Mouse (Mus musculus) cortical plate, adult 2 months (tissue): ENCODE results near the gene Trim15. TPM values are rescaled to one million over a fixed set of nuclear protein-coding genes. Genes with fewer than 3 reads are reported as not detected.
"Not testable (repeated sequence)": the region's sequence is repeated elsewhere in the genome, so short reads cannot be mapped to it uniquely, and the experiment has no call there.

ENCODE experiments used
- H3K27ac ChIP-seq: fragments of 200-500 bp; 2 replicates; pipeline ENCODE4 v1.5.1; 2012; ENCODE audit warnings: low read length, control low read depth, inconsistent platforms; ENCODE audit not compliant: insufficient read depth
- H3K4me1 ChIP-seq: fragments of 200-500 bp; 2 replicates; pipeline ENCODE4 v1.6.1; 2011; ENCODE audit warnings: low read length; ENCODE audit not compliant: control insufficient read depth, insufficient read depth
- H3K4me3 ChIP-seq: fragments of 200-500 bp; 2 replicates; pipeline ENCODE4 v1.5.1; 2011; ENCODE audit warnings: mild to moderate bottlenecking, low read length, control low read depth; ENCODE audit not compliant: insufficient read depth
- CTCF ChIP-seq: fragments of 200-500 bp; IDR thresholded peaks from 2 replicates; pipeline ENCODE4 v1.5.1; 2011; ENCODE audit warnings: mild to moderate bottlenecking, control low read depth, low read length; ENCODE audit not compliant: insufficient read depth; ENCODE audit errors: extremely low read depth
- POLR2A ChIP-seq: fragments of 200-500 bp; IDR thresholded peaks from 2 replicates; pipeline ENCODE4 v1.6.1; 2011; ENCODE audit warnings: mild to moderate bottlenecking, low read length, control low read depth; ENCODE audit not compliant: insufficient read depth; ENCODE audit errors: extremely low read depth
- polyA plus RNA-seq: library from polyadenylated mRNA; depleted of rRNA; stranded (reverse); fragments of >200 nt; gene quantifications from 2 replicates; pipeline ENCODE4 v1.2.3, GENCODE M21; 2012; rRNA removed

The Trim15 gene
- polyA plus RNA-seq, 1 experiment: not detected

GRCm38 (mm10) chr17:36832694-36833093, 34.3 kb downstream of the Trim15 start:
- Histone ChIP-seq H3K4me3 (no peak overlapping the region), H3K4me1 (peaks cover 2% of the 10 kb centered on the region; the same call in 1 of the 2 replicates)
- TF ChIP-seq POLR2A: no peak
- no peak for TF ChIP-seq CTCF

GRCm38 (mm10) chr17:36830470-36830869, 36.5 kb downstream of the Trim15 start:
- TF ChIP-seq POLR2A (no peak), CTCF (no peak)
- Histone ChIP-seq H3K4me1 (no peaks in the 10 kb centered on the region), H3K27ac (no peak overlapping the region)

More at GRCm38 (mm10) chr17:36832694-36833093, 34.3 kb downstream of the Trim15 start:
- H3K27ac ChIP-seq: no peak overlapping the region

GRCm38 (mm10) chr17:36828488-36828887, 38.5 kb downstream of the Trim15 start:
- TF ChIP-seq CTCF: no peak
- no peak for TF ChIP-seq POLR2A
- Histone ChIP-seq H3K4me1 (no peaks in the 10 kb centered on the region), H3K27ac (no peak overlapping the region), H3K4me3 (no peak overlapping the region)

More at GRCm38 (mm10) chr17:36830470-36830869, 36.5 kb downstream of the Trim15 start:
- no peak overlapping the region for H3K4me3 ChIP-seq

- not testable (repeated sequence) for H3K4me1 ChIP-seq, H3K27ac ChIP-seq, H3K4me3 ChIP-seq
- TF ChIP-seq CTCF: peak; percentile 59
These were observed 41.0 kb downstream of the Trim15 start for GRCm38 (mm10) chr17:36826002-36826401.

- TF ChIP-seq POLR2A (no peak), CTCF (0 out of 2 replicates have a peak, but pooled peaks have one; percentile 8)
- H3K27ac ChIP-seq: no peak overlapping the region
- H3K4me1 ChIP-seq: no peaks in the 10 kb centered on the region
- no peak overlapping the region for H3K4me3 ChIP-seq
These were observed 41.5 kb downstream of the Trim15 start for GRCm38 (mm10) chr17:36825525-36825924.

- no peaks in the 10 kb centered on the region for H3K4me1 ChIP-seq
- no peak overlapping the region for H3K27ac ChIP-seq
- no peak overlapping the region for H3K4me3 ChIP-seq
- TF ChIP-seq POLR2A: no peak
- peak; percentile 59 for TF ChIP-seq CTCF
These were observed 43.0 kb downstream of the Trim15 start for GRCm38 (mm10) chr17:36824005-36824404.

- no peak within 1 kb of the TSS for H3K27ac ChIP-seq
- no peaks in the 10 kb centered on the region for H3K4me1 ChIP-seq
- no peak within 1 kb of the TSS for H3K4me3 ChIP-seq
- no peak for TF ChIP-seq POLR2A
- TF ChIP-seq CTCF: no peak
These were observed 55.1 kb downstream of the Trim15 start, which contains the start of gene H2-M10.6 for GRCm38 (mm10) chr17:36811871-36812270. Gene H2-M10.6, plus strand, starts transcription at chr17:36812171.

Other genes starting within 250 kb of the Trim15 start
- not detected in 2 replicates for gene H2-M9, start 224.5 kb downstream of the Trim15 start, polyA plus RNA-seq
- not detected in 2 replicates for gene H2-M1, start 195.0 kb downstream of the Trim15 start, polyA plus RNA-seq
- gene H2-M10.5, start 94.3 kb downstream of the Trim15 start, polyA plus RNA-seq: not detected in 2 replicates
- not detected in 2 replicates for gene H2-M10.6, start 55.0 kb downstream of the Trim15 start, polyA plus RNA-seq
- 18.6 and 19.2 TPM in 2 replicates for gene Trim26, start 30.1 kb downstream of the Trim15 start, polyA plus RNA-seq
- not detected in 2 replicates for gene Trim10, start 2.4 kb upstream of the Trim15 start, polyA plus RNA-seq
- gene Trim40, start 22.9 kb upstream of the Trim15 start, polyA plus RNA-seq: 0.19 and 0.29 TPM in 2 replicates
- gene Trim31, start 30.9 kb upstream of the Trim15 start, polyA plus RNA-seq: not detected in 2 replicates
- 13.6 and 13.8 TPM in 2 replicates for gene Rnf39, start 75.7 kb upstream of the Trim15 start, polyA plus RNA-seq
- gene Ppp1r11, start 84.5 kb upstream of the Trim15 start, polyA plus RNA-seq: 184 and 193 TPM in 2 replicates
- gene Znrd1, start 91.3 kb upstream of the Trim15 start, polyA plus RNA-seq: 36.9 and 37.2 TPM in 2 replicates
- 5.4 and 7.1 TPM in 2 replicates for gene Znrd1as, start 91.4 kb upstream of the Trim15 start, polyA plus RNA-seq
- gene 2410137M14Rik, start 114.0 kb upstream of the Trim15 start, polyA plus RNA-seq: 0.85 and 1.0 TPM in 2 replicates
- gene H2-M5, start 122.3 kb upstream of the Trim15 start, polyA plus RNA-seq: 3.5 and 4.1 TPM in 2 replicates
- gene Zfp57, start 134.0 kb upstream of the Trim15 start, polyA plus RNA-seq: 25.2 and 29.3 TPM in 2 replicates
- gene Mog, start 156.2 kb upstream of the Trim15 start, polyA plus RNA-seq: 99.6 and 128 TPM in 2 replicates
- gene Gabbr1, start 178.8 kb upstream of the Trim15 start, polyA plus RNA-seq: 481 and 483 TPM in 2 replicates
- gene Olfr90, start 221.3 kb upstream of the Trim15 start, polyA plus RNA-seq: not detected in 2 replicates
- gene Olfr91, start 231.1 kb upstream of the Trim15 start, polyA plus RNA-seq: not detected in 2 replicates